Mouse (Mus musculus) CH12.LX (cell line): ENCODE measurements around the gene Fscn1. TPM values are rescaled to one million over a fixed set of nuclear protein-coding genes. Genes with fewer than 3 reads are reported as not detected.

Experiments
- DNase-seq: peaks from one replicate; pipeline ENCODE4 v3.0.0-alpha.2; 2013; ENCODE audit errors: extremely low read depth
- H3K27ac ChIP-seq: 2 replicates; pipeline ENCODE4 v1.5.1; 2012; ENCODE audit warnings: low read depth, mild to moderate bottlenecking, control low read depth, moderate library complexity; ENCODE audit not compliant: insufficient read depth
- H3K27me3 ChIP-seq: replicated peaks from 2 replicates; pipeline ENCODE3; 2012; ENCODE audit warnings: inconsistent platforms
- H3K36me3 ChIP-seq, 2 experiments: replicated peaks in 1 of 2; 2 replicates each; pipeline versions ENCODE3 to v1.6.1; 2012; ENCODE audit warnings: inconsistent platforms in 1 of 2, low read length in 1 of 2, mild to moderate bottlenecking in 1 of 2, mixed read lengths in 1 of 2, moderate library complexity in 1 of 2; ENCODE audit not compliant: control insufficient read depth in 1 of 2, insufficient read depth in 1 of 2
- H3K4me1 ChIP-seq, 2 experiments: 2 replicates each; pipeline ENCODE4 v1.6.1; 2012; ENCODE audit warnings: inconsistent platforms in 1 of 2, moderate library complexity in 1 of 2; ENCODE audit not compliant: insufficient read depth in 2 of 2, control insufficient read depth in 1 of 2
- H3K4me2 ChIP-seq: 2 replicates; pipeline ENCODE4 v1.6.1; 2012; ENCODE audit warnings: low read depth, mild to moderate bottlenecking, control low read depth; ENCODE audit not compliant: poor library complexity, insufficient read depth, severe bottlenecking
- H3K4me3 ChIP-seq, 3 experiments: fragments of 150-350 bp in 1 of 3; sonication (generic) in 1 of 3; replicated peaks in 1 of 3; 2 replicates each; pipeline versions ENCODE3 to v1.5.1; 2011 to 2012; ENCODE audit warnings: low read depth in 2 of 3, low read length in 2 of 3, mild to moderate bottlenecking in 2 of 3, moderate library complexity in 2 of 3, control low read depth in 1 of 3, improper control_type of control experiment in 1 of 3, inconsistent platforms in 1 of 3, mixed read lengths in 1 of 3; ENCODE audit not compliant: poor library complexity in 1 of 3
- H3K79me2 ChIP-seq: replicated peaks from 2 replicates; pipeline ENCODE4 v1.6.1; 2012; ENCODE audit warnings: mild to moderate bottlenecking, moderate library complexity; ENCODE audit not compliant: control insufficient read depth, poor library complexity, insufficient read depth, severe bottlenecking; ENCODE audit errors: extremely low read depth
- H3K9ac ChIP-seq: 2 replicates; pipeline ENCODE4 v1.6.1; 2012; ENCODE audit warnings: low read depth, mild to moderate bottlenecking, control low read depth, moderate library complexity; ENCODE audit not compliant: insufficient read depth
- H3K9me3 ChIP-seq: replicated peaks from 2 replicates; pipeline ENCODE3; 2012; ENCODE audit warnings: low read length, inconsistent platforms, mixed read lengths
- BHLHE40 ChIP-seq: IDR thresholded peaks from 2 replicates; pipeline ENCODE4 v1.6.1; 2011; ENCODE audit warnings: mild to moderate bottlenecking, low read depth, low read length, improper control_type of control experiment
- CHD1 ChIP-seq: IDR thresholded peaks from 2 replicates; pipeline ENCODE4 v1.6.1; 2012; ENCODE audit warnings: low read depth, low read length, improper control_type of control experiment, inconsistent platforms
- ELF1 ChIP-seq: IDR thresholded peaks from 2 replicates; pipeline ENCODE4 v1.6.1; 2014; ENCODE audit warnings: low read depth, mild to moderate bottlenecking, inconsistent platforms, low read length, improper control_type of control experiment
- EP300 ChIP-seq: IDR thresholded peaks from 2 replicates; pipeline ENCODE4 v1.6.1; 2011; ENCODE audit warnings: low read length, improper control_type of control experiment
- ETS1 ChIP-seq: conservative IDR thresholded peaks from 2 replicates; pipeline ENCODE4 v1.6.1; 2012; ENCODE audit warnings: low read depth, mild to moderate bottlenecking, inconsistent platforms, low read length, improper control_type of control experiment, moderate library complexity
- GABPA ChIP-seq: IDR thresholded peaks from 2 replicates; pipeline ENCODE4 v1.6.1; 2012; ENCODE audit warnings: low read depth, low read length, improper control_type of control experiment, inconsistent platforms; ENCODE audit not compliant: insufficient replicate concordance
- HCFC1 ChIP-seq: IDR thresholded peaks from 2 replicates; pipeline ENCODE4 v1.6.1; 2012; ENCODE audit warnings: low read depth, mild to moderate bottlenecking, inconsistent platforms, low read length, improper control_type of control experiment
- JUN ChIP-seq: IDR thresholded peaks from 2 replicates; pipeline ENCODE4 v1.6.1; 2011; ENCODE audit warnings: low read depth, mild to moderate bottlenecking, low read length, improper control_type of control experiment, moderate library complexity; ENCODE audit not compliant: insufficient read depth
- KAT2A ChIP-seq: IDR thresholded peaks from 2 replicates; pipeline ENCODE4 v1.6.1; 2012; ENCODE audit warnings: low read length, improper control_type of control experiment, inconsistent platforms; ENCODE audit not compliant: insufficient replicate concordance
- MAZ ChIP-seq: IDR thresholded peaks from 2 replicates; pipeline ENCODE4 v1.6.1; 2012; ENCODE audit warnings: low read depth, mild to moderate bottlenecking, inconsistent platforms, low read length, improper control_type of control experiment, moderate library complexity
- MYC ChIP-seq: IDR thresholded peaks from 2 replicates; pipeline ENCODE4 v1.6.1; 2011; ENCODE audit warnings: low read depth, mild to moderate bottlenecking, improper control_type of control experiment, low read length
- NELFE ChIP-seq: IDR thresholded peaks from 2 replicates; pipeline ENCODE4 v1.6.1; 2011; ENCODE audit warnings: low read depth, low read length, improper control_type of control experiment
- PAX5 ChIP-seq: IDR thresholded peaks from 2 replicates; pipeline ENCODE4 v1.6.1; 2012; ENCODE audit warnings: low read length, inconsistent platforms, mixed read lengths
- POLR2A ChIP-seq: IDR thresholded peaks from 2 replicates; pipeline ENCODE4 v1.6.1; 2011; ENCODE audit warnings: low read depth, mild to moderate bottlenecking, improper control_type of control experiment, low read length
- RAD21 ChIP-seq: IDR thresholded peaks from 2 replicates; pipeline ENCODE4 v1.6.1; 2011; ENCODE audit warnings: low read depth, mild to moderate bottlenecking, low read length, improper control_type of control experiment, moderate library complexity
- SMC3 ChIP-seq: IDR thresholded peaks from 2 replicates; pipeline ENCODE4 v1.6.1; 2011; ENCODE audit warnings: low read depth, low read length, improper control_type of control experiment
- TBP ChIP-seq: conservative IDR thresholded peaks from 2 replicates; pipeline ENCODE4 v1.6.1; 2011; ENCODE audit warnings: low read depth, low read length, improper control_type of control experiment
- TCF12 ChIP-seq: IDR thresholded peaks from 2 replicates; pipeline ENCODE4 v1.6.1; 2014; ENCODE audit warnings: low read depth, mild to moderate bottlenecking, inconsistent platforms, low read length, improper control_type of control experiment
- UBTF ChIP-seq: IDR thresholded peaks from 2 replicates; pipeline ENCODE4 v1.6.1; 2012; ENCODE audit warnings: low read depth, mild to moderate bottlenecking, inconsistent platforms, low read length, improper control_type of control experiment, moderate library complexity
- USF1 ChIP-seq: IDR thresholded peaks from 2 replicates; pipeline ENCODE4 v1.6.1; 2014; ENCODE audit warnings: low read depth, mild to moderate bottlenecking, inconsistent platforms, low read length, improper control_type of control experiment
- USF2 ChIP-seq: conservative IDR thresholded peaks from 2 replicates; pipeline ENCODE4 v1.6.1; 2011; ENCODE audit warnings: low read depth, low read length, improper control_type of control experiment
- ZC3H11A ChIP-seq: IDR thresholded peaks from 2 replicates; pipeline ENCODE4 v1.6.1; 2012; ENCODE audit warnings: low read depth, mild to moderate bottlenecking, inconsistent platforms, low read length, improper control_type of control experiment
- ZKSCAN1 ChIP-seq: IDR thresholded peaks from 2 replicates; pipeline ENCODE4 v1.6.1; 2012; ENCODE audit warnings: low read depth, inconsistent platforms, low read length, improper control_type of control experiment, borderline replicate concordance
- dilution Hi-C: fragments of 300-500 bp; cut with MboI; formaldehyde crosslinking; loops from 2 replicates; pipeline ENCODE4 v1.14.3; 2020; ENCODE audit warnings: low sequenced_read_pairs; ENCODE audit not compliant: extremely low pct_unique_long_range_greater_than_20kb, extremely low pct_ligation_motif_present
- in situ Hi-C: fragments of 300-500 bp; cut with MboI; formaldehyde crosslinking; loops from 3 replicates; pipeline ENCODE4 v1.14.3; 2019; ENCODE audit warnings: low sequenced_read_pairs, low pct_ligation_motif_present, low pct_unique_long_range_greater_than_20kb, mixed read lengths
- polyA plus RNA-seq: library from polyadenylated mRNA; unstranded; fragments of >175 nt; gene quantifications from 2 replicates; pipeline ENCODE4 v1.2.1, GENCODE M21; 2012; ENCODE audit warnings: low read depth; ENCODE audit not compliant: insufficient read length
- total RNA-seq, 2 experiments: library from RNA; depleted of rRNA; stranded (reverse); fragments of 300-350 nt in 1 of 2; fragments of >200 nt in 1 of 2; gene quantifications; 2 replicates each; pipeline ENCODE4 v1.2.3; 2012 to 2014

Gene Fscn1
- total and polyA plus RNA-seq, 3 experiments, result 19.7 to 75.7 (median 65.3) TPM

- no peaks in the 10 kb centered on the region for H3K36me3 ChIP-seq
- DNase-seq, result no peak
- no peaks in the 10 kb centered on the region for H3K79me2 ChIP-seq
- in situ Hi-C loops, result loop anchor here (25.0 kb wide), 1 partner anchor 361 kb away; the partner anchor contains the start of gene Zfp853
- H3K4me1 ChIP-seq, result peaks cover 12 to 67% of the 10 kb centered on the region in 2 experiments; a peak in 3 of 4 replicates
- no peak overlapping the region for H3K9ac ChIP-seq
- no peaks in the 10 kb centered on the region for H3K27me3 ChIP-seq
- dilution Hi-C loops, result no loop called here
- no peak overlapping the region for H3K27ac ChIP-seq
- H3K9me3 ChIP-seq, result peaks cover 4% of the 10 kb centered on the region
- TF ChIP-seq GABPA, result no peak
- TF ChIP-seq RAD21, result no peak
- TF ChIP-seq USF2, result no peak
- TF ChIP-seq MYC, result no peak
- TF ChIP-seq MAZ, result no peak
- no peak for TF ChIP-seq KAT2A
- TF ChIP-seq JUN, result no peak
- no peak for TF ChIP-seq PAX5
- TF ChIP-seq ETS1, result no peak
- TF ChIP-seq EP300, result no peak
- TF ChIP-seq NELFE, result no peak
- no peak for TF ChIP-seq CHD1
- no peak for TF ChIP-seq ZKSCAN1
- no peak for TF ChIP-seq TCF12
- no peak for TF ChIP-seq POLR2A
- no peak overlapping the region for H3K4me2 ChIP-seq
- no peak overlapping the region for H3K4me3 ChIP-seq
Measured at GRCm38 (mm10) chr5:142926204-142926939, 33.8 kb upstream of the Fscn1 start.

- Histone ChIP-seq H3K4me1 (peaks cover 13 to 67% of the 10 kb centered on the region in 2 experiments; a peak in 3 of 4 replicates), H3K27me3 (no peaks in the 10 kb centered on the region), H3K9ac (no peak overlapping the region)
- TF ChIP-seq TBP (no peak), CHD1 (no peak), POLR2A (no peak), ELF1 (no peak), ZKSCAN1 (no peak), RAD21 (no peak), HCFC1 (no peak), KAT2A (no peak), ETS1 (no peak), MYC (no peak), UBTF (no peak), SMC3 (no peak), BHLHE40 (no peak), JUN (no peak), NELFE (no peak), USF1 (no peak), ZC3H11A (no peak)
- TF ChIP-seq, all 38 proteins: peak for 0
- Histone ChIP-seq H3K4me3 (no peak overlapping the region), H3K9me3 (peaks cover 4% of the 10 kb centered on the region), H3K4me2 (no peak overlapping the region), H3K79me2 (no peaks in the 10 kb centered on the region), H3K36me3 (no peaks in the 10 kb centered on the region), H3K27ac (no peak overlapping the region)
- DNase-seq, result no peak
- in situ Hi-C loops, result loop anchor here (25.0 kb wide), 1 partner anchor 360 kb away; the partner anchor contains the start of gene Zfp853
- dilution Hi-C loops, result no loop called here
Measured at GRCm38 (mm10) chr5:142926940-142927228, 33.3 kb upstream of the Fscn1 start.
